Comparison of ENCODE assay signal across 26 mouse cellular contexts in the genomic region with DNA sequence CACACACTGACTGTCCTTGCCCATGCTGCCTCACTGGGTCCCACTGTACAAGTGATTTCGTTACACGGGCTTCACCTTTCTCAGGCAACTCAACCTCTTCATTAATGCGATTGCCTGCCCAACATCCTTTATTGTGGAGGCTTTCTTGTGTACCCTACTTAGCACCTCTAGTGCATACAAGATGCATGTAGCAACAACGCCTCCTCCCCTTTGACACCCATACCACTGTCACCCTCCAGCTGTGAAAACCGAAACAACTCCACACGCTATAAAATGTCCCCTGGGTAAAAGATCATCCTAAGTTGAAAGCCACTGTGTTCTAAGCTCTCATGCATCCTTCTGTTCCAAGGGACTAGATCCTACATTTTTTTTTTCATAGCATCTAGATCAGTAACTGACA. TPM values are rescaled to one million over a fixed set of nuclear protein-coding genes. Genes with fewer than 3 reads are reported as not detected.
A peak's percentile ranks its signal among the peaks of the same experiment; 100 is the strongest.
DNase-seq lines count a peak whose midpoint lies in the region; ATAC-seq lines count a peak whose summit lies in the region.
"Had no signal": no experiment of that assay in that cellular context is flagged by ENCODE, and none has a peak within 500 bp of the region (broad histone marks: within the 10 kb centered on the region; RNA-seq: fewer than 3 reads in every experiment).

No protein-coding gene starts in this region.

- H3K27me3 ChIP-seq in heart, embryonic 12.5 days (replicated peaks): no peaks in the 10 kb centered on the region
- no peaks in the 10 kb centered on the region for H3K27me3 ChIP-seq in limb, embryonic 10.5 days (ENCODE audit: low read depth, poor library complexity, severe bottlenecking)
- no peaks in the 10 kb centered on the region for H3K27me3 ChIP-seq in liver, embryonic 12.5 days (replicated peaks)
- H3K27me3 ChIP-seq: CH12.LX; embryonic facial prominence, embryonic 12.5 days; forebrain, embryonic 12.5 days; Patski had no signal

- H3K9me3 ChIP-seq in heart, embryonic 12.5 days (replicated peaks): no peaks in the 10 kb centered on the region
- H3K9me3 ChIP-seq in limb, embryonic 10.5 days (replicated peaks): no peaks in the 10 kb centered on the region
- no peaks in the 10 kb centered on the region for H3K9me3 ChIP-seq in liver, embryonic 12.5 days (replicated peaks)
- H3K9me3 ChIP-seq: embryonic facial prominence, embryonic 10.5 days; embryonic facial prominence, embryonic 12.5 days; forebrain, embryonic 10.5 days; forebrain, embryonic 12.5 days; G1E had no signal

- 0 out of 2 replicates have a peak, but pooled peaks cover 4% of the 10 kb centered on the region for H3K4me1 ChIP-seq in heart, embryonic 12.5 days (replicated peaks)
- H3K4me1 ChIP-seq in limb, embryonic 10.5 days: no peaks in the 10 kb centered on the region
- H3K4me1 ChIP-seq in liver, embryonic 12.5 days: no peaks in the 10 kb centered on the region
- H3K4me1 ChIP-seq: embryonic facial prominence, embryonic 10.5 days; forebrain, embryonic 10.5 days; forebrain, embryonic 12.5 days had no signal

- no peak overlapping the region for H3K4me2 ChIP-seq in heart, embryonic 12.5 days
- H3K4me2 ChIP-seq in liver, embryonic 12.5 days: no peak overlapping the region
- H3K4me2 ChIP-seq: embryonic facial prominence, embryonic 12.5 days; forebrain, embryonic 12.5 days had no signal

- H3K4me3 ChIP-seq in heart, embryonic 12.5 days: no peak overlapping the region
- no peak overlapping the region for H3K4me3 ChIP-seq in limb, embryonic 10.5 days
- no peak overlapping the region for H3K4me3 ChIP-seq in liver, embryonic 12.5 days
- H3K4me3 ChIP-seq: embryonic facial prominence, embryonic 10.5 days; embryonic facial prominence, embryonic 12.5 days; erythroblast, embryonic 14.5 days; forebrain, embryonic 10.5 days; forebrain, embryonic 12.5 days had no signal

- no peak for ATAC-seq in heart, embryonic 12.5 days (ENCODE audit: insufficient number of reproducible peaks, low FRiP score)
- peak; percentile 52; the same call in 1 of the 2 replicates for ATAC-seq in monocyte, adult 5-6 weeks (replicated peaks; ENCODE audit: insufficient number of reproducible peaks, low FRiP score, low TSS enrichment, poor library complexity, severe bottlenecking)
- ATAC-seq in liver, embryonic 12.5 days: no peak
- ATAC-seq: activated CD4-positive, CD25-positive, alpha-beta regulatory T cell, adult 4 months; CD4-positive, CD25-positive, alpha-beta regulatory T cell, adult 4 months; forebrain, embryonic 14.5 days; forebrain, embryonic 16.5 days; Patski had no signal

- 87% methylated on average over 6 of the region's 6 CpGs for WGBS in heart, embryonic 12.5 days
- 89% methylated on average over 6 of the region's 6 CpGs for WGBS in limb, embryonic 10.5 days
- WGBS in liver, embryonic 12.5 days (ENCODE audit: insufficient replicate concordance): 81% methylated on average over 6 of the region's 6 CpGs

- no peak overlapping the region for H3K27ac ChIP-seq in heart, embryonic 12.5 days (ENCODE audit: poor library complexity, severe bottlenecking)
- H3K27ac ChIP-seq in limb, embryonic 10.5 days: no peak overlapping the region
- H3K27ac ChIP-seq in liver, embryonic 12.5 days: no peak overlapping the region
- H3K27ac ChIP-seq: embryonic facial prominence, embryonic 10.5 days; embryonic facial prominence, embryonic 12.5 days; forebrain, embryonic 10.5 days; forebrain, embryonic 12.5 days had no signal

- H3K36me3 ChIP-seq in heart, embryonic 12.5 days: no peaks in the 10 kb centered on the region
- no peaks in the 10 kb centered on the region for H3K36me3 ChIP-seq in limb, embryonic 10.5 days
- no peaks in the 10 kb centered on the region for H3K36me3 ChIP-seq in liver, embryonic 12.5 days
- H3K36me3 ChIP-seq: embryonic facial prominence, embryonic 10.5 days; embryonic facial prominence, embryonic 12.5 days; forebrain, embryonic 10.5 days; forebrain, embryonic 12.5 days; G1E had no signal

- peak; percentile 23 for DNase-seq in heart, adult 11 months
- peak; percentile 36 for DNase-seq in CD4-positive helper T cell, adult 2 months (ENCODE audit: low read depth, low spot score)
- no peak for DNase-seq in limb, embryonic 10.5 days (ENCODE audit: low spot score)
- DNase-seq: adrenal gland, adult 8-10 months; adrenal gland, postnatal 14 days; adrenal gland, postnatal 36 days; cerebellum, adult 11-12 months; cerebellum, adult 2 months; cerebellum, adult 9-10 months; cerebellum, postnatal 10 days; cerebellum, postnatal 25 days had no signal

- H3K9ac ChIP-seq in heart, embryonic 12.5 days: no peak overlapping the region
- no peak overlapping the region for H3K9ac ChIP-seq in liver, embryonic 12.5 days
- H3K9ac ChIP-seq: embryonic facial prominence, embryonic 12.5 days; forebrain, embryonic 12.5 days had no signal

RNA-seq across cellular contexts. Expression of gene Txk, which starts 9.5 kb away (rescaled TPM):
- polyA plus RNA-seq in heart, embryonic 12.5 days (2016; fragmentation: Nextera tagmentation; extraction: Ambion mirVana): not detected in 2 replicates
- total RNA-seq in monocyte, adult 5-6 weeks (2017): 44.5 to 208 TPM (median 58.1 TPM) in 3 replicates
- polyA plus RNA-seq in limb, embryonic 10.5 days (2016; fragmentation: Nextera tagmentation; extraction: Ambion mirVana): not detected in 2 replicates
- 0.05 TPM in 1 of 2 replicates, not detected in the other for polyA plus RNA-seq in liver, embryonic 12.5 days (2016; fragmentation: Nextera tagmentation; extraction: Ambion mirVana)
- total RNA-seq: adrenal gland, postnatal 14 days had no signal
- polyA plus RNA-seq: embryonic facial prominence, embryonic 10.5 days; erythroblast, embryonic 14.5 days; forebrain, embryonic 10.5 days; forebrain, embryonic 12.5 days; forebrain, embryonic 14.5 days; G1E had no signal
